Mouse (Mus musculus) macrophage (primary cell): Measurements from ENCODE around the gene A230072I06Rik. TPM values are rescaled to one million over a fixed set of nuclear protein-coding genes. Genes with fewer than 3 reads are reported as not detected.

Source experiments
- H3K27ac ChIP-seq: fragments of 350-480 bp; formaldehyde crosslinking; 2 replicates; pipeline ENCODE4 v1.9.0; 2021
- H3K36me3 ChIP-seq: fragments of 350-480 bp; formaldehyde crosslinking; 2 replicates; pipeline ENCODE4 v1.9.0; 2021; ENCODE audit errors: inconsistent target
- H3K4me3 ChIP-seq: fragments of 350-480 bp; formaldehyde crosslinking; 2 replicates; pipeline ENCODE4 v1.9.0; 2021; ENCODE audit errors: inconsistent target
- H3K79me2 ChIP-seq: fragments of 350-480 bp; formaldehyde crosslinking; 2 replicates; pipeline ENCODE4 v1.9.0; 2021; ENCODE audit errors: inconsistent target
- WGBS: methylation state at CpG from one replicate; pipeline ENCODE4 v1.1.7; 2026; ENCODE audit warnings: inconsistent platforms; ENCODE audit not compliant: missing documents; 5-methylcytosine and 5-hydroxymethylcytosine counted together
- polyA plus RNA-seq: library from polyadenylated mRNA; stranded (reverse); fragments of 250-400 nt; gene quantifications from 3 replicates; pipeline ENCODE4 v1.2.4, GENCODE M21; 2018; ENCODE audit warnings: inconsistent platforms
- total RNA-seq, 78 experiments: library from RNA; depleted of rRNA; stranded (reverse); fragments of 250-400 nt; gene quantifications; 1 replicate in 9 of 78; 2 replicates in 24 of 78; 3 replicates in 43 of 78; 4 replicates in 2 of 78; pipeline ENCODE4 v1.2.4; 2018; ENCODE audit warnings: inconsistent platforms in 56 of 78

Gene A230072I06Rik
- total RNA-seq (2018; cell fraction: chromatin; rRNA removed): not detected
- not detected for total RNA-seq (2018; cell fraction: cytosol; rRNA removed)
- total RNA-seq (2018; cell fraction: nucleus; rRNA removed): not detected
- not detected in 3 replicates for polyA plus RNA-seq

DNA sequence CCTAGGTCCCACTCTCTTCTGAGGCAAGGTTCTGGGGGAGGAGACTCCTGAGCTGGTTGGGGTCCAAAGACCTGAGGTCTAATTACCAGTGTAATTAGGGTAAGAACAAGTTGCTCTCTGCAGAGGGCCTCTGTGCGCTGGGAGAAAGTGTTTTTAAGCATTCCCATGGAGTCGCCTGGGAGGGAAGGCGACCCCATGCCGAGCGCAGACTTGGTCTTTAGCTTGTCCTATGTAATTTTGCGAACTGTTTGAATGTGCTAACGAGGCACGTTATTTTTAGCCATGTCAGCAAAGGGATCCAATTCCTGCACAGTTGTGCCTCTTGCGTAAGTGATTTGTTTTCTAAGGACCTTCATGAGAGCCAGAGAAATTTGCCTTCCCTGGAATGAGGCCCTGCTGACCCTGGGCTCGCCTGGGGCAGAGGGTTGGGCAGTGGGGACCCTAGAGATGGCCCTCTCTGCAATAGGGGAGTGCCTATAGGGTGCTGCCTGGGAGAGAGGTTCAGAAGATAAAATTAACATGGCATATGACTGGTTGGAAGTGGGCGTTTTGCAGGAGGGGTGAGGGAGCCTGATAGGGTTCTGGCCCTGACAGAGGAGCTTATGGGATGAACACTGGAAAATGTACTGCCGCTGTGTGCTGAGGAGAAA lies at the start of gene A230072I06Rik:
Gene A230072I06Rik, plus strand, starts transcription at position 157 of the 650 bp plus-strand sequence.
- Histone ChIP-seq H3K4me3 (no peak within 1 kb of the TSS), H3K27ac (no peak within 1 kb of the TSS)

DNA sequence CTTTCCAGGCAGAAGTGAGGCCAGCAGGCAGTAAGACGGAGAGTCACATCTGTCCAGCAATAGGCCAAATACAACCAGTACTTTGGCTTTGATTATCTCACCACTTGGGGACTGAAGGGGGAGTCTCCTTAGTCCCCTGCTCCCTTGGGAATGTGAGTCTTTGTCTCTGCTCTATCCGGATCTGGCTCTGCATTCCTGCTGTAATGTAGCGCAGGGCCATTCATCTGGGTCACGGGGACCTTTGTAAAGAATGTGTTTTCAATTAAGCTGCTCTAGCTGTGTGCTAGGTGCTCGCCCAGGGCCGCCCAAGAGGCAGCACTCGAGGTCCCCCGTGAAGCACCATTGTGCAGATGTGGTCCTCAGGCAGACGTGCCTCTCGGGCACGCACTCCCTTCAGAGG lies 44.6 kb upstream of the A230072I06Rik start:
- Histone ChIP-seq H3K4me3 (no peak overlapping the region), H3K79me2 (no peaks in the 10 kb centered on the region), H3K27ac (no peak overlapping the region), H3K36me3 (no peaks in the 10 kb centered on the region)
- 79% methylated on average over 11 of the region's 11 CpGs for WGBS

More for the DNA sequence above, at the start of gene A230072I06Rik:
- no peaks in the 10 kb centered on the region for H3K36me3 ChIP-seq
- H3K79me2 ChIP-seq: no peaks in the 10 kb centered on the region
- 91% methylated on average over 12 of the region's 12 CpGs for WGBS

DNA sequence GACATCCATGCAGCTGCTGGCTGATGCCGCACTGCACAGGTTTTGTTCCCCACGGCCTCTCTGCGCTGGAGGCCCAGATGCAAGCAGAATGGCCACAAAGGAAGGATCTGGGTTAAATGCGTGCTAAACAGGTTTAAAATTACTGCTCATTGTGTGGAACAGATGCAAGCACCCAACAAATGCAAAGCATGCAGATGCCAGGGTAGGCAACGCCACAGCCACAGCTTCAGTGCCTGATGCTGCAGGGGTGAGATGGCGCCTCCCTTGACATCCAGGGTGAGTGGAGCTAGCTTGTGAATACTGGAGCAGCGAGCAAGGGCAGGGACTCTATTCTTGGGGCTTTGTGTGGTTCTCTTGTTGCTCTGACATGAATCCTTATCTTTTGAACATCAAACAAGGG lies 39.8 kb upstream of the A230072I06Rik start:
- no peaks in the 10 kb centered on the region for H3K36me3 ChIP-seq
- no peak overlapping the region for H3K27ac ChIP-seq
- H3K79me2 ChIP-seq: no peaks in the 10 kb centered on the region
- 89% methylated on average over 7 of the region's 7 CpGs for WGBS
- H3K4me3 ChIP-seq: no peak overlapping the region

DNA sequence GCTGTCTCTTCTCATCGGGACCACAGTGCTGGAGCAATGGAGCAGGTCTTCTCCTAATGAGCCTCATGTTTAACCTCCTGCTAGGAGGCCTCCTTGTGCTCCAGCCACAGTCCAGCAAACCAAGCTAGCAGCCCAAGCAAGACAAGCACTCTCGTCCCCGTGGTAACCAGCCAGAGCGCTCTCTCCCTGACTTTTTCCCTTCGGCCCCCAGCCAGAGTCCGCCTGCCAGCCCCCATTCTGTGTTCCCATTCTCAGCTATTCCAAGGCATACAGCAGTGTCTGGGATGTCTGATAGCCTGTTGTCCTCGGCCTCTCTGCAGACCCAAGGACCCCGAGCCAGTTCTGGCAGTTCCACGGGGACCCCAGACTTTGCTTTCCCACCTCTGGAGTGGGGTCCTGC lies 38.5 kb upstream of the A230072I06Rik start:
- 84% methylated on average over 9 of the region's 9 CpGs for WGBS
- H3K4me3 ChIP-seq: no peak overlapping the region
- no peak overlapping the region for H3K27ac ChIP-seq
- H3K36me3 ChIP-seq: no peaks in the 10 kb centered on the region
- no peaks in the 10 kb centered on the region for H3K79me2 ChIP-seq

DNA sequence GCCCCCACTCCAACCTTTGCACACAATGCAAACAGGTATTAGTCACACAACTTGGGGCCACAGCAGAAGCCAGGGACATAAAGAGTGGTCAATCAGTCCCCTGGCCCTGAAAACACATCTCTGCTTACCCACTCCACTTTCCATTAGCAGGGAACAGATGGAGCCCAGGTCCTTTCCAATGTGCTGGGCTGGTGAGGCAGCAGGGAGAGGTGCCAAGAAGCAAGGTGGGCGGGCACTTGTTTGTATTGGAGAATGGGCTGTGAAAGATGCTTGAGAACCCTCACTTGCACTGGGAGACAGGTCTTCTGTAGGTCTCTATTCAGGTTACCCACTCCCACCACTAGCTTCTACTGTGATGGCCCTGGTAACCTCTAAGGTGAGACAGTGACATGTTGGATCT lies 34.9 kb upstream of the A230072I06Rik start:
- H3K36me3 ChIP-seq: no peaks in the 10 kb centered on the region
- no peaks in the 10 kb centered on the region for H3K79me2 ChIP-seq
- no peak overlapping the region for H3K4me3 ChIP-seq
- no peak overlapping the region for H3K27ac ChIP-seq
- WGBS: 67% methylated on average over 1 of the region's 1 CpGs

DNA sequence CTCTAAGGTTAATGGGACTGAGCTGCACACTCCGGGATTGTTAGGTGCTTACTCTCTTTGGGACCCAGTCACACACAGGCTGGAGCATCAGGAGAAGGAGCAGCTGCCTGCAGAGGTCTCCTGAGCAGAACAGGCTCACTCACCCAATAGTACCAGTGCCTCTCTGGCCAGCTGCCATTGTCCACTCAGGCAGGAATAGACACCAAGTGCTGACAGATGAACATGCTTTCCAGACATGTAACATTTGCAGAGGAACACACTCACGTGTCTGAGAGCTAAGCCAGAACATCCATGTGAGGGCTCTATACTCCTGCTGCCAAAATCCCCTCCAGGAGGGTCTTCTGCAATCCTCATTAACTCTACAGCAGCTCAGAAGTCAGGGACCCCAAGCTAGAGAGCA lies 18.7 kb upstream of the A230072I06Rik start:
- H3K27ac ChIP-seq: no peak overlapping the region
- H3K36me3 ChIP-seq: no peaks in the 10 kb centered on the region
- no peaks in the 10 kb centered on the region for H3K79me2 ChIP-seq
- no peak overlapping the region for H3K4me3 ChIP-seq
- 62% methylated on average over 2 of the region's 2 CpGs for WGBS

DNA sequence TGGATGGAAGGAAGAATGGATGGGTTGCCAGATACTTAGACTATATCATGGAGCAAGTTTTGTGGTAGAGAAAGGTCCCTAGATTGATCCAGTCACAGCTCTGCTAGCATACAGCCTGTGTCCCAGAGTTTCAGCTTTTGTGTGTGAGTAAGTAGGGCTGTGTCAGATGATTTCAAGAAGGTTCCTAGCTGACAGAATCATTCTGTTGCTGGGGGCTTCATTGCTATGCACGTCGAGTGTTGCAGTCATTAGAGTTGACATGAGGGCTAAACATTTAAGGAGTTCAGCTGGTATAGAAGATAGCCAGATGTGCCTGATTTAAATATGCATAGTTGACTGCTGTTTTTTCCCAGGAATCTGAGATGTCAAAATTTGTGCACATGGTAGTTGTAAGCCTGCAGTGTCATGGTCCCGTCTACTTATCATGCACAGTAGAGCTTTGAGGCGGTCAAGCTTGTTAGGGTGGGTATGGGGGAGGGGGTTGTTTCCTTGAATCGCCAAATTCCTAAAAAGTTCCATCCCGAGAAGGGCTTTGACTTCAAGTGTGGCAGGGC lies 18.1 kb upstream of the A230072I06Rik start:
- Histone ChIP-seq H3K4me3 (no peak overlapping the region), H3K27ac (no peak overlapping the region), H3K79me2 (no peaks in the 10 kb centered on the region), H3K36me3 (no peaks in the 10 kb centered on the region)
- WGBS: 81% methylated on average over 6 of the region's 6 CpGs

DNA sequence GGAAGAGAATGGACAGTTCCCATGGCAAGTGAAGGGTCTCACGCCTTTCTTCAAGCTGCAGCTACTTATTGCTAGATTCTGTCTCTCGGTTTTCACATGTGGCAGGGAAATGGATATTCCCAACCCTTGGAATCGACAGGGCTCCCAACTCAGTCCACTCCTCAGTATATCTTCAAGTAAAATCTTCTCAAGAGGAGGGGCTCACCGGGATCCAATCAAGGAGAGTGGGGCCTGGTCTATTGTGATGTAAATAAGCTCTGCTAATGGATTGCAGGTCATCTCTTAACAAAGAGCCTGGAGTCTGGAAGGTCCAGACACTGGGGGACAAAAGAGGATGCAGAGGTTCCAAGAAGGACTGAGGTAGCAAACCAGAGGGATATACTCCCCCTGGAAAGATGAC lies 17.1 kb upstream of the A230072I06Rik start:
- H3K79me2 ChIP-seq: no peaks in the 10 kb centered on the region
- H3K36me3 ChIP-seq: no peaks in the 10 kb centered on the region
- H3K27ac ChIP-seq: no peak overlapping the region
- H3K4me3 ChIP-seq: no peak overlapping the region
- WGBS: 71% methylated on average over 4 of the region's 4 CpGs

DNA sequence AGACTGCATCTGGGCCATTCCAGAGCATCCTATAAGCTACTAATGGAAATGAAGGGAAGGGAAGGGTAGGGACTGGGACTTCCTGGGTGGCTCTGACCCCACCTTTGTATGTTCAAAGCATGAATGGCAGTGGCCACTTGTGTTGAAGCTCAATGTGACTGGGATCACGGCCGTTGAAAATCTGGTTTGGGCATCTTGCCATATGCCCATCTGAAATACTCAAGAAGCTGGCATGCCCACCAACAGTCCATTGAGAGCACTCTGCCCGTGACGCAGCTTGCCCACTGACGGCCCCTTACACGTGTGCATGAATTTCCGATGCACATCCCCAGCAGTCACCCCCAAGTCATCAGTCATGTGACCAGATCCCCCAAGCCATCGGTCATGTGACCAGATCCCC lies 13.6 kb upstream of the A230072I06Rik start:
- Histone ChIP-seq H3K36me3 (no peaks in the 10 kb centered on the region), H3K27ac (no peak overlapping the region), H3K79me2 (no peaks in the 10 kb centered on the region), H3K4me3 (no peak overlapping the region)
- 92% methylated on average over 7 of the region's 8 CpGs for WGBS

DNA sequence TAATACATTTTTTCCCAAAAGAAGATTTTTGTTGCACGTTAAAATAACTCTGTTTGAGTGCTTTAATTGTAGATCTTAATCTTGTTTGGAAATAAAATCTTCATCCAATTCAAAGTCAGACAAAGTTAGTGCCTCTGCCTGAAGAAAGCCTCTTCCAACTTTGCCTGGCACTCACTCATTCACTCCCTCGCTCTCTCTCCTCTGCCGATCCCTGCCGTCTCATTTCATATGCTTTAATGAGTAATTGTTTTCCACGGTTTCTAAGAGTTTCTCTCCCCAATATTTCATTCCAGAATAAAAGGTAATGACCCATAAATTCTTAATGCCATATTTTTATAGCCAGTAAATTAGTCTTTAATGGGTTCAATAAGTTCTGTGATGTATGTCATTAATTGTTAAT lies 10.8 kb upstream of the A230072I06Rik start:
- Histone ChIP-seq H3K27ac (no peak overlapping the region), H3K4me3 (no peak overlapping the region), H3K36me3 (no peaks in the 10 kb centered on the region), H3K79me2 (no peaks in the 10 kb centered on the region)
- 89% methylated on average over 4 of the region's 5 CpGs for WGBS

DNA sequence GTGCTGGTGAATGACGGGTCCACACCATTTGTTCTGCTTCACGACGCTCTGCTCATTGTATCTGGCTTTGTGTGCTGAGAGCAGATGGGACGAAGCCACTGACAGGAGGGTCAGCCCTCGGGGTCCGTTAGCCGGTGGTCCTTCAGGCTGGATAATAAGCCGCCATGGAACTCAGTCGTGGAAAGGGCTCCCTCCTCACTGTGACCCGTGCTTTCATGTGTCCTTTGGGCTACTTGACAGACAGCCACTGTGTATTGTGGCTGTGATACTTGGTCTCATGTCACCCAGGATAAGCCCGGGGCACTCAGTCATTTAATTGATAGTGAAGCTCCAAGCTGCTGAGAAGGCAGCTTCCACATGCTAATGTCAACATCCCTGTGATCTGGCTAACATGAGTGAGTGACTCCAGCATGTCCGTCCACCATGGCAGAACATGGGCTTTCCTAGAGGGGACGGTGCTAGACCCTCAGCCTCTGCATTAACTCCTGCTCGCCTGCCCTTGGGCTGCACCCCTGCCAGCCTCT lies 10.3 kb upstream of the A230072I06Rik start:
- no peak overlapping the region for H3K4me3 ChIP-seq
- 79% methylated on average over 14 of the region's 14 CpGs for WGBS
- H3K27ac ChIP-seq: no peak overlapping the region
- no peaks in the 10 kb centered on the region for H3K79me2 ChIP-seq
- no peaks in the 10 kb centered on the region for H3K36me3 ChIP-seq

DNA sequence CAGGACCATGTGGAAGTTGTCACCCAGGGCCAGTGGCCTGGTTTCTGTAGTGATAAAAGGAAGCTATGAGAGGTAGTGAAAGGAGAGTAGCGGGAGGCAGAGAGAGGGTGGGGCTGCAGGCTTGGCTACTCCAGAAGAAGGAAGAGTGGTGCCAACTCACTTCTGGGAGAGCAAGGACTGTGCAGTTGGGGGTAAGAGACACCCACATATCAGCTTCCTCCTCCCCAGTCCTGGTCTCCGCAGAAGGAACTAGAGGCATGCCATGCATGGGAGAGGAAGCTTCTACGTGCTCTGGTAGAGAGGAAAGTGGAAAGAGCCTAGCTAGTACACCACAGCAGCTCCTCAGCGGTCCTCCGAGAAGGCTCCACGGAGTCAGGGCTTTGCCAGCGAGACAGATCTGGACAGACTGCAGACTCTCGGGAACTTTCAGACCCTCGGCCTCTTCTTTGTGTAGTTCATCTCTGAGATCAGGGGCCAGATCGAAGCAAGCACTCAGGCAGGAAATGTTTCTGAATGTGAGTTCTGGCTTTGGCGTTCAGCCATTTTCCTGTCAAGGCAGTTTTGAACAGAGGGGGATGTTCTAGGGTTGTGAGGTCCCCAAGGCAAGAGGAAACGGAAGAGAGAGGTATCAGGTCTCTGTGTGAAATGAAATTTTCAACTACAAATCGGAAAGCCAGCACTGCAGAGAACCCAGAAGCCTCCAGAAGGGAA lies 1.0 kb downstream of the A230072I06Rik start:
- WGBS: 3% methylated on average over 13 of the region's 13 CpGs
- H3K27ac ChIP-seq: no peak overlapping the region
- no peaks in the 10 kb centered on the region for H3K79me2 ChIP-seq
- H3K4me3 ChIP-seq: no peak overlapping the region
- H3K36me3 ChIP-seq: no peaks in the 10 kb centered on the region

DNA sequence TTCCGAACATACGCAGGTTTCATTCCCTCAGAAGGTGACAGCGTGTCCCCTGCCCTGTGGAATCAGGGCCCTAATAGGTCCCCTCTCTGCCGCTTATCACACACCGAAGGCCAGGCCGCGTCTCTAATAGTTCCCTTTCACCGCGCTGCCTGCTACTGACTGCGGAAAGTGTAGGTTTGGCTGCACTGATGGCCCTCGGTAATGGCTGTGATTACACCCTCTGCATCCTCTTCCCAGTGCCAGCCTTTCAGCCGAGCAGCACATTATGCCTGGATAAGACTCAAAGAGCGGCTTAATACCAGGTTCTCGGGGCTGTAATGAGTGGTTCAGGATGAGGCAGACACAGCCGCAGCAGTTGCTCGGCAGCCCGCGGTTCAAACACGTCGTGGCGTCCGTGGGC lies 3.5 kb downstream of the A230072I06Rik start:
- 94% methylated on average over 22 of the region's 22 CpGs for WGBS
- no peaks in the 10 kb centered on the region for H3K79me2 ChIP-seq

DNA sequence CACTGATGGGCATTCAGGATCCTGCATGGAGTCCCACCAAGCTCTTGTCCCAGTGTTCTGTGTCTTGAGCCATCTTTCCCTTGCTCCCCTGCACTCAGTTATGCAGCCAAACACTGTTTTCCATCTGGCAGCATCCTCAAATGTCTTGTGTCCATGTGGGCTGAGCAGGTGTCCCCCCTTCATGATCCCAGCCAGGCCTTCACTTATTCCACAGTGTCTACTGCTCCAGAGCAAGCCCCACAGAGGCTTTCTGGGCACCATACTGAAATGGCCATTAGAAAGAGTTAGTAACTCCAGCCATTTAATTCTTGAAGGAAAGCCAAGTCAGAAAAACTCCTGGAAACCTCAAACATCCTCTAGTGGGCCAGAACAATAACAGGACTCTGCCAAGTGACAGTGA lies 11.9 kb downstream of the A230072I06Rik start:
- no peak overlapping the region for H3K27ac ChIP-seq
- H3K79me2 ChIP-seq: no peaks in the 10 kb centered on the region
- no peaks in the 10 kb centered on the region for H3K36me3 ChIP-seq
- no peak overlapping the region for H3K4me3 ChIP-seq

More for the DNA sequence above, 3.5 kb downstream of the A230072I06Rik start:
- H3K4me3 ChIP-seq: no peak overlapping the region
- no peaks in the 10 kb centered on the region for H3K36me3 ChIP-seq
- H3K27ac ChIP-seq: no peak overlapping the region

DNA sequence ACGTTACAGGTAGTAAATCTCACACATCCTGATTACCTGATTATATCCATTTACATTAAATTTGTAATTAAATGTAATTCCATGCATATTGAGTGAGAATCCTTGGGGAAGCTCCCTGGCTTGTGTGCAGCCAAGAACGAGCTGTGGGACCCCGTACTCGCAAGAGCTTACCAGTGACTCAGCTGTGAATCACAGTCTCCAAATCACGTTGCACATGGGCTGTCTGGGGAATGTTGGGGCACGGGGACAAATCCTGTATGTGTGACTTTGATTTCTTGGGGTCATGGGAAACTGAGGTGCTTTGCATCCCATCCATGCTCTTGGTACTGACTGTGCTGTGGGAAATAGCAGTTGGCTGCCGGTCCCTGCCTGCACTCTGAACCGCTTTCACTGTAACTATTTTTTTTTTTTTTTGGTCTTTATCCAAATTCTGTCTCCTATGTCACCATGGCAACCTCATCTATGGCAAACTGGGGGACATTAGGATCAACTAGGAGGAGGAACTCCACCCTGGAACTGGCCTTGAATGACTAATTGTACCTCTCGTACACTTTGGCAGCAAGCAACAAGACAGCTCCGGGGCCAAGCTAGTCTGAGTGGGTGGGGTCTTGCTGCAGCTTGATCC lies 19.8 kb downstream of the A230072I06Rik start:
- WGBS: 77% methylated on average over 10 of the region's 10 CpGs
- no peaks in the 10 kb centered on the region for H3K36me3 ChIP-seq
- H3K79me2 ChIP-seq: no peaks in the 10 kb centered on the region
- H3K27ac ChIP-seq: no peak overlapping the region
- no peak overlapping the region for H3K4me3 ChIP-seq
